Mouse (Mus musculus) heart, postnatal 36 days (tissue): ENCODE data around the gene Ets2. TPM values are rescaled to one million over a fixed set of nuclear protein-coding genes. Genes with fewer than 3 reads are reported as not detected.

Experiments used
- DNase-seq, 2 experiments: peaks; one replicate each; pipeline ENCODE4 v3.0.0; 2021 to 2022
- intact Hi-C: fragments of 180-260 bp; cut with DNase I; formaldehyde crosslinking; loops from one replicate; pipeline ENCODE4 v1.15.1; 2025
- total RNA-seq, 2 experiments: library from RNA; stranded (reverse); gene quantifications; 2 replicates each; pipeline ENCODE4 v1.2.3; 2021

Gene Ets2
- total RNA-seq, 2 experiments from 2014 or later: 78.2 to 109 TPM

- no peak for DNase-seq
- intact Hi-C loops: no loop called here
Observed at GRCm38 (mm10) chr16:95724776-95725175, 22.9 kb downstream of the Ets2 start.

- intact Hi-C loops: no loop called here
- DNase-seq: no peak
Observed at GRCm38 (mm10) chr16:95726802-95727201, 24.9 kb downstream of the Ets2 start.

GRCm38 (mm10) chr16:95728453-95729435, 26.9 kb downstream of the Ets2 start:
- peak; percentile 67 to 68 for DNase-seq
- intact Hi-C loops: no loop called here

GRCm38 (mm10) chr16:95729775-95730174, 27.9 kb downstream of the Ets2 start:
- intact Hi-C loops: no loop called here
- no peak for DNase-seq

- intact Hi-C loops: no loop called here
- no peak for DNase-seq
Observed at GRCm38 (mm10) chr16:95734785-95735184, 32.9 kb downstream of the Ets2 start.

- intact Hi-C loops: no loop called here
- DNase-seq: no peak
Observed at GRCm38 (mm10) chr16:95736059-95736458, 34.2 kb downstream of the Ets2 start.

GRCm38 (mm10) chr16:95736470-95736869, 34.6 kb downstream of the Ets2 start:
- intact Hi-C loops: no loop called here
- DNase-seq: no peak

GRCm38 (mm10) chr16:95739522-95739921, 37.6 kb downstream of the Ets2 start:
- intact Hi-C loops: no loop called here
- no peak for DNase-seq

GRCm38 (mm10) chr16:95741358-95741757, 39.5 kb downstream of the Ets2 start:
- no peak for DNase-seq
- intact Hi-C loops: no loop called here

GRCm38 (mm10) chr16:95741915-95742739, 40.3 kb downstream of the Ets2 start:
- intact Hi-C loops: loop anchor here (2.0 kb wide), 1 partner anchor 91 kb away; no protein-coding TSS in a partner anchor
- DNase-seq: no peak

- no peak for DNase-seq
Observed at GRCm38 (mm10) chr16:95742740-95743030, 40.8 kb downstream of the Ets2 start.

GRCm38 (mm10) chr16:95743104-95743503, 41.2 kb downstream of the Ets2 start:
- no peak for DNase-seq
- intact Hi-C loops: loop anchor here (2.0 kb wide), 1 partner anchor 90 kb away; no protein-coding TSS in a partner anchor

More at GRCm38 (mm10) chr16:95742740-95743030, 40.8 kb downstream of the Ets2 start:
- intact Hi-C loops: loop anchor here (2.0 kb wide), 1 partner anchor 90 kb away; no protein-coding TSS in a partner anchor

GRCm38 (mm10) chr16:95744771-95745170, 42.9 kb downstream of the Ets2 start:
- DNase-seq: no peak
- intact Hi-C loops: no loop called here

GRCm38 (mm10) chr16:95745685-95746084, 43.8 kb downstream of the Ets2 start:
- intact Hi-C loops: no loop called here
- no peak for DNase-seq

- DNase-seq: no peak
- intact Hi-C loops: no loop called here
Observed at GRCm38 (mm10) chr16:95746565-95746964, 44.7 kb downstream of the Ets2 start.

GRCm38 (mm10) chr16:95749291-95750103, 47.6 kb downstream of the Ets2 start:
- intact Hi-C loops: loop anchor here (2.0 kb wide), 1 partner anchor 47 kb away; the partner anchor contains the start of gene Ets2

GRCm38 (mm10) chr16:95750211-95750629, 48.3 kb downstream of the Ets2 start:
- intact Hi-C loops: no loop called here
- peak; percentile 43 to 55 for DNase-seq

More at GRCm38 (mm10) chr16:95749291-95750103, 47.6 kb downstream of the Ets2 start:
- DNase-seq: no peak

GRCm38 (mm10) chr16:95752502-95752901, 50.6 kb downstream of the Ets2 start:
- no peak for DNase-seq
- intact Hi-C loops: loop anchor here (2.0 kb wide), 1 partner anchor 108 kb away; no protein-coding TSS in a partner anchor

GRCm38 (mm10) chr16:95753295-95753694, 51.4 kb downstream of the Ets2 start:
- DNase-seq: no peak
- intact Hi-C loops: loop anchor here (2.0 kb wide), 1 partner anchor 108 kb away; no protein-coding TSS in a partner anchor
